Mouse (Mus musculus) spleen, adult 18-20 months (tissue): ENCODE data around the gene Cs.

Experiments
- DNase-seq, 2 experiments: peaks; one replicate each; pipeline ENCODE4 v3.0.0; 2022; ENCODE audit warnings: mixed read lengths in 2 of 2

Gene Cs

GRCm38 (mm10) chr10:128410560-128410845, 73.0 kb downstream of the Cs start:
- no peak for DNase-seq

GRCm38 (mm10) chr10:128411211-128412054, 73.9 kb downstream of the Cs start, which contains the start of the genes Nabp2 and Rnf41:
Gene Nabp2, minus strand, starts transcription at chr10:128411492.
Gene Rnf41, plus strand, starts transcription at chr10:128411657.
- DNase-seq = peak; percentile 96

GRCm38 (mm10) chr10:128412055-128412381, 74.5 kb downstream of the Cs start:
- peak in 1 of 2 experiments; percentile 16 for DNase-seq
